Mouse (Mus musculus) heart, postnatal 14 days (tissue): Measurements from ENCODE around the gene Spred3. TPM values are rescaled to one million over a fixed set of nuclear protein-coding genes. Genes with fewer than 3 reads are reported as not detected.
"Not testable (repeated sequence)": the region's sequence is repeated elsewhere in the genome, so short reads cannot be mapped to it uniquely, and the experiment has no call there.

ENCODE experiments used
- DNase-seq, 2 experiments: peaks; one replicate each; pipeline ENCODE4 v3.0.0; 2021 to 2022
- intact Hi-C: fragments of 180-260 bp; cut with DNase I; formaldehyde crosslinking; loops from one replicate; pipeline ENCODE4 v1.15.1; 2025
- long read RNA-seq, 2 experiments: library from polyadenylated mRNA; stranded (forward); transcript quantifications; one replicate each; pipeline ENCODE4 v2.0.0; 2021
- total RNA-seq, 2 experiments: library from RNA; stranded (reverse); gene quantifications; 2 replicates each; pipeline ENCODE4 v1.2.3; 2021

Gene Spred3
- 1 to 10 TPM in 1 of 2 experiments, under 1 TPM in 1; 0.95 to 1.5 TPM for total RNA-seq
- long read RNA-seq, experiment 1 = 0 reads
- long read RNA-seq, experiment 2 = 0 reads

DNA sequence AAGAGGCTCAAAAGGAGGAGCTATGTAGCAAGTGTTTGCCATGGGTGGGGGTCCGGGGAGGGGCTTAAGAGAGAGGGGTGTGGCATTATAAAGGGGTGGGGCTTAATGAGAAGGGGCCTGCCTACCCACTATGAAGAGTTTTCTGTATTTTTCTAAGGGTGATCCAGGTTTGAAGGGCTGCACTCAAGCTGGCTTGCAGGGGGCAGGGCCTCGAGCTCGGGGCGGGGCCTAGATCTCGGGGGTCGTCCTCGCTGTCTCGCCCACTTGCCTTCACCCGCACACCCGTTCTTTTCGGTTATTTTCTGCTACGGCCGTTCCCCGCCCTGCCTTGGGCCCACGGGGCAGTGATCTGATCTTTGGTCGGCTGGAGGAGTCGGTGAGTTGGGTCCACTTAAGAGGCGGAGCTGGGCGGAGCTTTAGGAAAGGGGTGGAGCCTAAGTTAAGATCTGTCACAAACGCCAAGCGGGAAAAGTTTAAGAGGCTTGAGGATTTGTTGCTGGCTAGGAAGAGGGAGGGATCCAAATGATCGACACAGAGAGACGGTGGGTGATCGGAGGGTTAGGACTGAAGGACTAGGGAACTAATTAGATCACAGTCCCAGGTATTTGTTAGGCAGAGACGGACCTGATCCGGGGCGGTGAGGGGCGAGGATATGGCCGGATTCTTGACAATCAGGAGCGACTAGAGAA lies at the start of gene Spred3, which contains the start of gene Ggn:
Gene Spred3 (minus strand): TSS at position 346 of the 689 bp plus-strand sequence.
Gene Ggn (plus strand): TSS at position 145 of the 689 bp plus-strand sequence.
- DNase-seq = peak; percentile 73 to 85
- intact Hi-C loops = loop anchor here (5.0 to 10.0 kb wide), 2 partner anchors 185 to 408 kb away; partner anchors contain the start of genes Eif3k and Map4k1

GRCm38 (mm10) chr7:29214846-29215245 lies 44.6 kb upstream of the Spred3 start:
- intact Hi-C loops = no loop called here
- DNase-seq = no peak

- no peak for DNase-seq
- intact Hi-C loops = no loop called here
Observed at GRCm38 (mm10) chr7:29214236-29214635, 44.0 kb upstream of the Spred3 start.

DNA sequence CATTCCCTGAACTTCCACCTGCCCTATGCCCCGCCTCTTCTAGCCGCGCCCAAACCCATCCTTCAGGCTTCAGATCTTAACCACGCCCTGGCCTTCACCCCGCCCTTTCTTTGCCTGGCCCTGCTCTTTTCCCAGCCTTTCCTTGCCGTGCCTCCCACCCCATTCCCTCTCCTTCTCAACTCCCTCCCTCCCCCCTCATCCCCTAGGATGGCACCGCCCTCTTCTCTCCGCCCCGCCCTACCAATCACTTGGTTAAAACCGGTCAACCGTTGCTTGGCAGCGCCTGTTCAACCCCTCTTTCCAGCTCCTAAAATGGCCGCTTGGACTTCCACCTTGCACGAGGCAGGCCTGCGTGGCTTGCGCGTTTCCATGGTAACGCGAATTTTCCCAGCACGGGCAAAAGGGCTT lies 43.5 kb upstream of the Spred3 start, which contains the start of gene Catsperg1:
Gene Catsperg1 (minus strand): TSS at position 361 of the 408 bp plus-strand sequence.
- intact Hi-C loops = no loop called here
- DNase-seq = no peak

- DNase-seq, intact Hi-C loops: not testable (repeated sequence)
Observed at GRCm38 (mm10) chr7:29212775-29213560, 42.8 kb upstream of the Spred3 start.

DNA sequence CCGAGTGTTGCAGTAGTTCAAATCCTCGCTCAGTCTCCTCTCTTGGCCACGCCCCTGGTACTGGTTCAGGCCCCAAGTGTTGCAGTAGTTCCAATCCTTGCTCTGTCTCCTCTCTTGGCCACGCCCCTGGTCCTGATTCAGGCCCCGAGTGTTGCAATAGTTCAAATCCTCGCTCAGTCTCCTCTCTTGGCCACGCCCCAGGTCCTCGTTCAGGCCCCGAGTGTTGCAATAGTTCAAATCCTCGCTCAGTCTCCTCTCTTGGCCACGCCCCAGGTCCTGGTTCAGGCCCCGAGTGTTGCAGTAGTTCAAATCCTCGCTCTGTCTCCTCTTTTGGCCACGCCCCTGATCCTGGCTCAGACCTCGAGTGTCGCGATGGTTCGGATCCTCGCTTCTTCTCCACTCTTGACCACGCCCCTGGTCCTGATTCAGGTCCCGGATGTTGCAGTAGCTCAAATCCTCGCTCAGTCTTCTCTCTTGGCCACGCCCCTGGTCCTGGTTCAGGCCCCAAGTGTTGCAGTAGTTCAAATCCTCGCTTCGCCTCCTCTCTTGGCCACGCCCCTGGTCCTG lies 42.1 kb upstream of the Spred3 start:
- intact Hi-C loops = no loop called here
- no peak for DNase-seq

- DNase-seq = peak; percentile 80 to 84
- intact Hi-C loops = no loop called here
Observed at GRCm38 (mm10) chr7:29211415-29212198, 41.4 kb upstream of the Spred3 start.

DNA sequence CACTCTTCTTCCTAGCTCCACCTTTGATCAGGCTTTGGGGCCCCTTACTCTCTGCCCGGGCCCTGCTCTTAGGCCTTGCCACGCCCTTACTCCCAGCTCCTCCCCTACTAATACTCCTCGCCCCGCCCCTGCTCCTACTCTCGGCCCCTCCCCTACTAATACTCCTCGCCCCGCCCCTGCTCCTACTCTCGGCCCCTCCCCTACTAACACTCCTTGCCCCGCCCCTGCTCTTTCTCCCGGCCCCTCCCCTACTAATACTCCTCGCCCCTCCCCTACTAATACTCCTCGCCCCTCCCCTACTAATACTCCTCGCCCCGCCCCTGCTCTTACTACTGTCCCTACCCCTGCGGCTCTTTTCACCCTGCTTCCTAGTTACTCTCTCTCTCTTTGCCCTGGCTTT lies 40.8 kb upstream of the Spred3 start:
- intact Hi-C loops = not testable (repeated sequence)
- DNase-seq = peak; percentile 30 to 45

GRCm38 (mm10) chr7:29202577-29202976 lies 32.4 kb upstream of the Spred3 start:
- intact Hi-C loops = no loop called here

GRCm38 (mm10) chr7:29194230-29194629 lies 24.0 kb upstream of the Spred3 start:
- DNase-seq, intact Hi-C loops: not testable (repeated sequence)

More at GRCm38 (mm10) chr7:29202577-29202976, 32.4 kb upstream of the Spred3 start:
- DNase-seq = no peak

- intact Hi-C loops = loop anchor here (2.0 kb wide), 1 partner anchor 57 kb away; the partner anchor contains the start of gene Yif1b
- DNase-seq = not testable (repeated sequence)
Observed at GRCm38 (mm10) chr7:29181323-29181722, 11.1 kb upstream of the Spred3 start.

DNA sequence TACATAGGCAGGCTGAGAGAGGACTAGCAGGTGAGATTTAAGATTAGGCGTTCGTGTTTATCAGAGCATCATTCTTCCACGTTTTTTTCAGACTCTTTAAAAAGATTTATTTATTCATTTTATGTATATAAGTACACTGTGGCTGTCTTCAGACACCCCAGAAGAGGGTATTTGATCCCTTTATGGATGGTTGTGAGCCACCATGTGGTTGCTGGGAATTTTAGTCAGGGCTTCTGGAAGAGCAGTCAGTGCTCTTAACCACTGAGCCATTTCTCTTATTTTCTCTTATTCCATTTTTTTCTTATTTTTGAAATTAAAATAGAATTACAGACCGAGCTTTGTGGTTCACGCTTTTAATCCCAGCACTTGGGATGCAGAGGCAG lies 10.6 kb upstream of the Spred3 start:
- intact Hi-C loops = loop anchor here (2.0 kb wide), 1 partner anchor 58 kb away; the partner anchor contains the start of gene Yif1b
- DNase-seq = no peak

GRCm38 (mm10) chr7:29180077-29180853 lies 10.1 kb upstream of the Spred3 start, which contains the start of gene Psmd8:
TSS of gene Psmd8 (minus strand) at chr7:29180701.
- peak; percentile 97 for DNase-seq
- intact Hi-C loops = loop anchor here (2.0 kb wide), 1 partner anchor 59 kb away; the partner anchor contains the start of gene Yif1b

GRCm38 (mm10) chr7:29179323-29179722 lies 9.1 kb upstream of the Spred3 start:
- intact Hi-C loops = loop anchor here (2.0 to 10.0 kb wide), 3 partner anchors 117 to 343 kb away; partner anchors contain the start of genes Eif3k and Map4k1
- DNase-seq = no peak

DNA sequence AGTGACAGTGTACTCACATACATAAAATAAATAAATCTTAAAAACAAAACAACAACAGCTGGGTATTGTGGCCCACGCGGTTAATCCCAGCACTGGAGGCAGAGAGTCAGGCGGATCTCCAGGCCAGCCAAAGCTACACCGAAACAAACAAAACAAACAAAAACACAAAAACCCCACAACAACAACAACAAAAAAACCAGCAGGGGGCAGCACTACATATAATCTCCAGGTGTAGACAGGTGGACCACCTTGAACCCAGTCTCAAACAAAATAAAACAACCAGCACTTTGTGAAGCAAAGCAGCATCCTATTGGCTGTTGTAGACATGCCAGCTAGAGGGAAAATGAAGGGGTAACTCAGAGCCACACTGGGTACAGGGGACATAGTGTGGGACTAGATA lies 7.9 kb upstream of the Spred3 start:
- intact Hi-C loops = loop anchor here (2.0 to 10.0 kb wide), 3 partner anchors 119 to 344 kb away; partner anchors contain the start of genes Eif3k and Map4k1
- no peak for DNase-seq

GRCm38 (mm10) chr7:29172390-29173016 lies 2.3 kb upstream of the Spred3 start:
- intact Hi-C loops = loop anchor here (5.0 to 10.0 kb wide), 2 partner anchors 188 to 410 kb away; partner anchors contain the start of genes Eif3k and Map4k1
- peak in 1 of 2 experiments; percentile 10 for DNase-seq

DNA sequence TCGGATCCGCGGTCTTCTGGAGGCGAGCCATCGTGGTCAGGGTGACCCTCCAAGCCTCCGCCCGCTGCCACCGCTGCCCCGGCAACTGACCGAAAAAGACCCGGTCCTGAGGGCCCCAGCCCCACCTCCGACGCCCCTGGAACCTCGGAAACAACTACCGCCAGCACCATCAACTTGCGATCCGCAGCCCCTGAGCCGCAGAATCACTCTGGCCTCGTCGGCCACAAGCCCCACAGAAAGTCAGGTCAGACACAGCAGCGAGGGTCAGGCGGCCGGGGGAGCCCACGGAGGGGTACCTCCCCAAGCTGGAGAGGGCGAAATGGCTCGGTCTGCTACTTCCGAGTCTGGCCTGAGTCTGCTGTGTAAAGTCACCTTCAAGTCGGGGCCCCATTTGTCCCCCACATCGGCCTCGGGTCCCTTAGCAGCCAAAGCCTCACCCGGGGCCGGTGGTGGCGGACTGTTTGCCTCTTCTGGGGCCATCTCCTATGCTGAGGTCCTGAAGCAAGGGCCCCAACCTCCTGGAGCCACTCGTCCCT lies 1.4 kb upstream of the Spred3 start:
- intact Hi-C loops = loop anchor here (5.0 to 10.0 kb wide), 2 partner anchors 187 to 409 kb away; partner anchors contain the start of genes Eif3k and Map4k1
- DNase-seq = peak in 1 of 2 experiments; percentile 13
